Comparison of ENCODE assay signal across 19 mouse cellular contexts in the genomic region with DNA sequence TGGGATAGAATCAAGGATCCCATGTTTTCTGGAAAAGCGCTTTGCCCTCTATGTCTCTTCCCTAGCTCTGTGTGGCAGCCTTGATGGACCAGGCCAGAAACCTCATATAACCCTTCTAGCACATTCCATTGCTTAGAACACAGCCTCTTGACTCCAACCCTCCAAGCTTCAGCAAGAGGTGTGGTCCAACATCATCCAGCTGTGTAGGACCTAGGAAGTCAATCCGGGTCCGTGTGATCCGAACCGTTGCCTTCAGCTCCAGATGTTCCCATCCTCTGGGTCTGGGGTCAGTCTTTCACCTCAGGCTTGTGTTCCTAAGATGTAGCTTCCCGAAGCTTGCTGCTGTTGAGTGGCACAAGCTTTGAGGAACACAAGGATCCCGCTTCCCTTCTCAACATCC. TPM values are rescaled to one million over a fixed set of nuclear protein-coding genes. Genes with fewer than 3 reads are reported as not detected.
A peak's percentile ranks its signal among the peaks of the same experiment; 100 is the strongest.
DNase-seq lines count a peak whose midpoint lies in the region; ATAC-seq and TF ChIP-seq lines count a peak whose summit lies in the region.
"Had no signal": no experiment of that assay in that cellular context is flagged by ENCODE, and none has a peak within 500 bp of the region (broad histone marks: within the 10 kb centered on the region; RNA-seq: fewer than 3 reads in every experiment).

No protein-coding gene starts in this region.

- no peak overlapping the region for H3K9ac ChIP-seq in lung, embryonic 14.5 days
- H3K9ac ChIP-seq: embryonic facial prominence, embryonic 15.5 days; heart, embryonic 12.5 days; hindbrain, embryonic 12.5 days had no signal

- H3K27ac ChIP-seq in lung, embryonic 14.5 days (ENCODE audit: low read depth), result no peak overlapping the region
- H3K27ac ChIP-seq: embryonic facial prominence, embryonic 15.5 days; forebrain, embryonic 10.5 days; gastrocnemius, adult 2 months; hindbrain, embryonic 12.5 days had no signal

- no peak overlapping the region for H3K4me2 ChIP-seq in lung, embryonic 14.5 days
- H3K4me2 ChIP-seq: embryonic facial prominence, embryonic 15.5 days; heart, embryonic 12.5 days; hindbrain, embryonic 12.5 days had no signal

- no peak for TF ChIP-seq CTCF in lung, embryonic 14.5 days (IDR thresholded peaks at IDR 0.05; ENCODE audit: low read depth)

- no peaks in the 10 kb centered on the region for H3K36me3 ChIP-seq in lung, embryonic 14.5 days (ENCODE audit: insufficient read depth)
- H3K36me3 ChIP-seq: embryonic facial prominence, embryonic 15.5 days; forebrain, embryonic 10.5 days; heart, embryonic 12.5 days; hindbrain, embryonic 12.5 days had no signal

- WGBS in lung, embryonic 14.5 days, result 77% methylated on average over 7 of the region's 7 CpGs

- peaks cover 2% of the 10 kb centered on the region; the same call in 1 of the 2 replicates for H3K4me1 ChIP-seq in lung, embryonic 14.5 days (ENCODE audit: insufficient read depth)
- H3K4me1 ChIP-seq: heart, embryonic 12.5 days had no signal

- peak; percentile 31; the same call in 1 of the 2 replicates for ATAC-seq in lung, embryonic 14.5 days (ENCODE audit: insufficient read depth)
- ATAC-seq: activated CD4-positive, CD25-positive, alpha-beta regulatory T cell, adult 4 months; forebrain, embryonic 14.5 days; Patski had no signal

- DNase-seq in lung, adult 18-20 months, result peak; percentile 35 to 61
- peak; percentile 56 for DNase-seq in lung, embryonic 14.5 days
- peak; percentile 87 for DNase-seq in lung, postnatal 10 days
- peak; percentile 64 to 73 for DNase-seq in lung, postnatal 4 days
- DNase-seq in spleen, adult 12 weeks (ENCODE audit: low spot score), result no peak
- DNase-seq in urinary bladder, postnatal 10 days (ENCODE audit: low spot score), result no peak
- DNase-seq: adrenal gland, postnatal 14 days; cerebellum, adult 18-20 months; gastrocnemius, adult 2 months; gastrocnemius, postnatal 25 days had no signal

- no peaks in the 10 kb centered on the region for H3K27me3 ChIP-seq in lung, embryonic 14.5 days (ENCODE audit: insufficient read depth, low read length)
- H3K27me3 ChIP-seq: CH12.LX; embryonic facial prominence, embryonic 15.5 days; heart, embryonic 12.5 days; hindbrain, embryonic 12.5 days had no signal

- no peak overlapping the region for H3K4me3 ChIP-seq in lung, embryonic 14.5 days (ENCODE audit: low read depth, low read length)
- H3K4me3 ChIP-seq: embryonic facial prominence, embryonic 15.5 days; erythroblast, embryonic 14.5 days; forebrain, embryonic 10.5 days; gastrocnemius, adult 2 months; heart, embryonic 12.5 days; hindbrain, embryonic 12.5 days had no signal

- H3K9me3 ChIP-seq in lung, embryonic 14.5 days (ENCODE audit: low read depth, low read length), result no peaks in the 10 kb centered on the region
- H3K9me3 ChIP-seq: embryonic facial prominence, embryonic 15.5 days; forebrain, embryonic 10.5 days; heart, embryonic 12.5 days; hindbrain, embryonic 12.5 days had no signal

RNA-seq across cellular contexts. Expression of a gene that starts 22.8 kb away (rescaled TPM):
- polyA plus RNA-seq in lung, embryonic 14.5 days (2014; fragmentation: Nextera tagmentation; extraction: Ambion mirVana), result 19.5 and 20.8 TPM in 2 replicates
- polyA plus RNA-seq: erythroblast, embryonic 14.5 days had no signal

Comparison
In these comparisons a context has a peak if more than half of its experiments do, and no peak if none do; other contexts are left out.
1. DNase-seq: peak in lung, adult 18-20 months (2 of 2), lung, embryonic 14.5 days (single experiment), lung, postnatal 10 days (single experiment) and lung, postnatal 4 days (2 of 2); none in spleen, adult 12 weeks (single experiment) and urinary bladder, postnatal 10 days (single experiment).